Mouse (Mus musculus) embryonic facial prominence, embryonic 11.5 days (tissue): ENCODE data around the gene Npepl1. TPM values are rescaled to one million over a fixed set of nuclear protein-coding genes. Genes with fewer than 3 reads are reported as not detected.
A peak's percentile ranks its signal among the peaks of the same experiment; 100 is the strongest.

ENCODE experiments used
- ATAC-seq: fragments of 200-750 bp; cut with Nextera tagmentation; replicated peaks from 2 replicates; pipeline ENCODE4 v1.8.0; 2017; ENCODE audit warnings: low read depth; ENCODE audit not compliant: insufficient number of reproducible peaks, low FRiP score, low TSS enrichment
- DNase-seq: peaks from one replicate; pipeline ENCODE4 v3.0.0-alpha.2; 2015; ENCODE audit warnings: low spot score
- H3K27ac ChIP-seq: fragments of 300-500 bp; sonication (generic); replicated peaks from 2 replicates; pipeline ENCODE4 v1.5.1; 2014; ENCODE audit warnings: mild to moderate bottlenecking, low read depth, low read length, control low read depth
- H3K27me3 ChIP-seq: fragments of 300-500 bp; sonication (generic); 2 replicates; pipeline ENCODE4 v1.6.1; 2014; ENCODE audit warnings: mild to moderate bottlenecking, low read length, moderate library complexity, mixed read lengths; ENCODE audit not compliant: control insufficient read depth, insufficient read depth
- H3K36me3 ChIP-seq: fragments of 300-500 bp; sonication (generic); replicated peaks from 2 replicates; pipeline ENCODE4 v1.6.1; 2014; ENCODE audit warnings: low read depth, mild to moderate bottlenecking, low read length, moderate library complexity, mixed read lengths; ENCODE audit not compliant: control insufficient read depth, insufficient read depth
- H3K4me1 ChIP-seq: fragments of 300-500 bp; sonication (generic); 2 replicates; pipeline ENCODE4 v1.6.1; 2014; ENCODE audit warnings: low read length, mixed read lengths; ENCODE audit not compliant: control insufficient read depth, insufficient read depth
- H3K4me2 ChIP-seq: fragments of 300-500 bp; sonication (generic); 2 replicates; pipeline ENCODE4 v1.6.1; 2014; ENCODE audit warnings: low read depth, mild to moderate bottlenecking, control low read depth, low read length, moderate library complexity
- H3K4me3 ChIP-seq: fragments of 300-500 bp; sonication (generic); 2 replicates; pipeline ENCODE4 v1.5.1; 2014; ENCODE audit warnings: low read depth, low read length, control low read depth
- H3K9ac ChIP-seq: fragments of 300-500 bp; sonication (generic); replicated peaks from 2 replicates; pipeline ENCODE4 v1.6.1; 2014; ENCODE audit warnings: mild to moderate bottlenecking, control low read depth, low read length
- H3K9me3 ChIP-seq: fragments of 300-500 bp; sonication (generic); replicated peaks from 2 replicates; pipeline ENCODE4 v1.6.1; 2016; ENCODE audit warnings: mild to moderate bottlenecking, low read length, inconsistent platforms, mixed read lengths; ENCODE audit not compliant: control insufficient read depth
- WGBS: fragments of 180-500 bp; shearing (Covaris S2); extraction: QIAGEN DNeasy Blood & Tissue Kit; methylation state at CpG from one replicate; pipeline ENCODE4 v1.1.7; 2014; 5-methylcytosine and 5-hydroxymethylcytosine counted together
- polyA plus RNA-seq: library from polyadenylated mRNA; unstranded; fragments of >200 nt; fragmentation: Nextera tagmentation; extraction: Ambion mirVana; gene quantifications from 2 replicates; pipeline ENCODE4 v1.2.1, GENCODE M21; 2014

The Npepl1 gene
- polyA plus RNA-seq, 1 experiment from 2014 or later = 31.3 TPM

DNA sequence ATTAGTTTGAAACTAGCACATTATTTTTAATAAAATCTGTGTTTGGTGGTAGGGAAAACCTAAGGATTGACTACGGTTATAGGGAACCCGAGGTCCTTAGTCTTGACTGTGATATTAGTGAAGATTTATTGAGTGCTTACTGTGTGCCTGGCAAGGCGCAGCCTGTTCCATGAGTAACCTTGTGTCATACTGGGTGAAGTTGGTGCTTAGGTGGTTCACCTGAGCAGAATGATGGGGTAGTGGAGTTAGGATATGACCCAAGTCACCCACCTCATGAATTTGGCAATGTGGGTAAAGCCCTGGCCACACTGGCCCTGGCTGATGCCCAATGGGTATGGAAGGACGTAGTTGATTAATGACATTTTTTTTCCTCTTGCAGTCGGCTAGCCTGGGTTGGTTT lies 28.3 kb upstream of the Npepl1 start:
- H3K4me2 ChIP-seq = no peak overlapping the region
- H3K9me3 ChIP-seq = no peaks in the 10 kb centered on the region
- no peak overlapping the region for H3K9ac ChIP-seq
- no peak for DNase-seq
- H3K4me1 ChIP-seq = no peaks in the 10 kb centered on the region
- no peak for ATAC-seq
- no peaks in the 10 kb centered on the region for H3K27me3 ChIP-seq
- no peak overlapping the region for H3K4me3 ChIP-seq
- H3K36me3 ChIP-seq = no peaks in the 10 kb centered on the region
- no peak overlapping the region for H3K27ac ChIP-seq
- 87% methylated on average over 5 of the region's 5 CpGs for WGBS

DNA sequence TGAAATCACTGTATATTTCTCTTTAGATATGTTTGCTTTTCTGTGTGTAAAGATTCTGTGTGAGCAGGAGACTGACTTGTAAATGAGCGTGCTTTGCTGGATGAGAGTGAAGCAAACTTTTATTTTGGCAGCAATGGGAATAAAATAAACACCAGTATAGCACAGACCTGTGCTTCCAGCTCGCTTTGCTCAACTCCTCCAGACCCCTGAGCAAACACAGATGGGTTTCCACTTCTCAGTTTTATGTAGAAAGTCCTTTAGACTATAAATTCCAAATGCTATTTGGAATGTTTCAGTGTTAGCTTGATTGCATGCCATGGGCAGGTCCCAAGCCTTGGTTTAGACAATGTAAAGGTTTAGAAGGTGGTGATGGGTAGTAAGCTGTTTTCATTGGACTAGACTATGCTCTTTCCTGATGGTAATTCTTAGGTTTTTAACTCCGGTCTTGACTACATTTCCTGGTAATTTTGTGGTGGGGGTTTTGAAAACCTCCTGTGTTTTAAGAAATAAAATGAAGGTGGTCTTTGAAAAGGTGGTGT lies 27.7 kb upstream of the Npepl1 start:
- no peak overlapping the region for H3K4me3 ChIP-seq
- no peak for ATAC-seq
- H3K9ac ChIP-seq = no peak overlapping the region
- H3K27ac ChIP-seq = no peak overlapping the region
- no peak overlapping the region for H3K4me2 ChIP-seq
- no peaks in the 10 kb centered on the region for H3K27me3 ChIP-seq
- H3K4me1 ChIP-seq = no peaks in the 10 kb centered on the region
- DNase-seq = no peak
- H3K36me3 ChIP-seq = no peaks in the 10 kb centered on the region
- WGBS = 76% methylated on average over 3 of the region's 3 CpGs
- H3K9me3 ChIP-seq = no peaks in the 10 kb centered on the region

DNA sequence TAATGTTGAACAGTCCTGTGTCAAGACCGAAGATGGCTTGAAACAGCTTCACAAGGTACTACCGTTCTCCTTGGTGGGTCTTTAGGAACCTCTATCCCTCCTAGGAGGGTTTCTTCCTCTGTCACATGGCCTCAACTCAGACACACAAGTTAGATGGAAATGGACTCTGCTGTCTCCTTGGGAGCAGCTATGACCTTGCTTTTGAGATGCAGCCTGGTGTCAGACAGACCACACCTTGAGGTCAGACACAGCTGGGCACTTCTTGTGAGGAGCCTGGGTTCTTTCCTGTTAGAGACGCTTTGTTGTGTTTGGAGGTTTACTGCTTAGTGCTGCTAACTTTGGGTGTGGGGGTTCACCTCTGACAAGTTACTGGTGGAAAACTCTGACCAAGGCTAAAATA lies 15.1 kb upstream of the Npepl1 start:
- no peaks in the 10 kb centered on the region for H3K9me3 ChIP-seq
- H3K4me2 ChIP-seq = no peak overlapping the region
- H3K4me1 ChIP-seq = no peaks in the 10 kb centered on the region
- 88% methylated on average over 3 of the region's 3 CpGs for WGBS
- H3K27me3 ChIP-seq = no peaks in the 10 kb centered on the region
- 0 out of 2 replicates have a peak, but pooled peaks cover 2% of the 10 kb centered on the region for H3K36me3 ChIP-seq
- DNase-seq (no peak), ATAC-seq (no peak)
- no peak overlapping the region for H3K9ac ChIP-seq
- no peak overlapping the region for H3K4me3 ChIP-seq
- no peak overlapping the region for H3K27ac ChIP-seq

DNA sequence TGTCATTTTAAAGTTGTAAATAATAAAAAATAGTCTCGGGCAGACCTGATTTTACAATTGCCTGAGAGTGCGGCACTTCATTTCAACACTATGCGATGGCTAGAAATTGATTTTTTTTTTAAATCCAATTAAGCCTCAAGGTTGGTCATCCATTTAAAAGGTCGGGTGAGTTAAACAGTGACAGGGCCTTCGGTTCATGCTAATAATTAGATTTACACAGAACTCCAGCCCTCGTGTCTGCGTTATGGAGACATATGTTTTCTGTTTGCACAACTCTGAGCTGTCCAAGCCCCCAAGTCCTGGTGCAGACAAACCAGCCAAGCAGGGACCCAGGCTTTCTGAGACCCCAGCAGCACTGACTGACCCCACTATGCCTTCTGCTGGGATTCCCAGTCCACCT lies 7.8 kb upstream of the Npepl1 start:
- H3K9ac ChIP-seq = no peak overlapping the region
- H3K9me3 ChIP-seq = no peaks in the 10 kb centered on the region
- no peak overlapping the region for H3K4me3 ChIP-seq
- H3K27me3 ChIP-seq = no peaks in the 10 kb centered on the region
- H3K27ac ChIP-seq = no peak overlapping the region
- no peak overlapping the region for H3K4me2 ChIP-seq
- ATAC-seq = no peak
- H3K36me3 ChIP-seq = no peaks in the 10 kb centered on the region
- DNase-seq = peak; percentile 33
- no peaks in the 10 kb centered on the region for H3K4me1 ChIP-seq
- WGBS = 48% methylated on average over 7 of the region's 7 CpGs

DNA sequence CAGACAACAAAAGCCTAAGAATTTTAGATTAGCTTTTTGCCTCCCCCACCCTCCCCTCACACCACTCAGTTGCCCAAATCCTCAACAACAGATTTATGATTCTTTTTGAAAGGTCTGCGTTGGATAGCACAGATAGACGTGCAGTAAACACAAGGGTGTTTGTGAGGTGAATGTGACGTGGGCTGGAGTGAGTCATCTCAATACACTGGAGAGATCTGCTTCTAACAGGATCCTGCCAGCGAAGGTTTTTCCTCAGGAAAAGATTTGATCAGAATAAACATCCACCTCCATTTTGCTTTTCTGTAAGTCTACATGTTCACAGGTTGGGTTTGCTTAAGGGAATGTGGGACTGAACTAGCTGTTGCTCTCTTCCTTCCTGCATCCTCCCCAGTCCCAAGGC lies 6.6 kb upstream of the Npepl1 start:
- Histone ChIP-seq H3K4me3 (no peak overlapping the region), H3K4me2 (no peak overlapping the region), H3K9me3 (no peaks in the 10 kb centered on the region), H3K27me3 (no peaks in the 10 kb centered on the region), H3K27ac (no peak overlapping the region), H3K36me3 (no peaks in the 10 kb centered on the region), H3K4me1 (no peaks in the 10 kb centered on the region), H3K9ac (no peak overlapping the region)
- no peak for ATAC-seq
- 89% methylated on average over 4 of the region's 4 CpGs for WGBS
- DNase-seq = no peak

DNA sequence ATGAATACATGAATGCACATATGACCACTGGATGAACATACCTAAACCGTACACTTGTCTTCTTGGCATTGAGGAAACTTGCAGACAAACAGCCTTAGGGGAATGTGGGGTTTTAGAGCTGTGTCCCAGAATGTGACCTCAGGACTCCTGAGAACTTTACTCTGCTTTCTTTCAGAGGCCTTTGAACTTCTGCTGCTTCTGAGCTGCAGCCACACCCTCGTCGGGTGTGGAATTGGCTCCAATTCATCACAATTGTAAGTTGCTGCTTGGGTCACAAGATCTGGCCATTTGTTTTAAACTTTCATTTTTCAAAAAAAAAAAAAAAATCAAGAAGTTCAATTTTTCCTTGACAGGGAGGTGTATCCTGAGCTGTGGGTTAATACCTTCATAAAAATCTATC lies 2.8 kb upstream of the Npepl1 start:
- 77% methylated on average over 3 of the region's 3 CpGs for WGBS

DNA sequence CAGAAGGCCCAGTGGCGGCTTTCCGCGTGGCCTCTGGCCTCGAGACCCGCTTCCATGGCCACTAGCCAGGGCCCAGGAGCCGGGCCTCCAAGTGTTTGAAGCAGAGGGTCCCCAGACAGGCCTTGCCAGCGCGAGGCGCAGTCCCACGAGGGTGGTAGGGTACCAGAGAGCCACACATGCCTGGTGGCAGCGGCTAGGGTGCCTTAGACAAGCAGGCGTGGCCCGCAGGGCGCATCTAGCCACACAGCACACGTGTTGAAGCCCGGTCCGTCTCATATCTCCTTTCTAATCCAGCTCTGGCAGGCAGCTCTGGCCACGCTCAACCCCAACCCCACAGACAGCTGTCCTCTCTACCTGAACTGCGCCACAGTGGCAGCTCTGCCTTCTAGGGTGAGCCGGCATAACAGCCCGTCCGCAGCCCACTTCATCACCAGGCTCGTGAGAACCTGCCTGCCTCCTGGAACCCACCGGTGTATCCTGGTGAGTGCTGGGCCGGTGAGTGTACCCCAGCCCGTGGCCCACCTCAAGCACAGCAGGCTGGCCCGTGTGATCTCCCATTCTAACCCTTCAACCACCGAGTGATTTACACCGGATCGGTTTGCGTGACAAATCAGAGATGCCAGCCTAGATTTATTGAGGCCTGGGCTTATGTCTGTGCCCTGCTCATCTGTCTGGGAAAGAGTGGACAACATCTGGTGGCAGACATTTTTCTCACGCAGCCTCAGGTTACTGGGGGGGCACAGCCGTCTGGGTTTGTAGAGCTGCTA lies 817 bp downstream of the Npepl1 start:
- peak overlapping the region; percentile 96 for H3K4me2 ChIP-seq
- ATAC-seq (peak; percentile 40), DNase-seq (no peak)
- 54% methylated on average over 32 of the region's 33 CpGs for WGBS
- H3K27ac ChIP-seq = peak overlapping the region; percentile 41
- H3K4me1 ChIP-seq = peaks cover 8% of the 10 kb centered on the region
- H3K27me3 ChIP-seq = no peaks in the 10 kb centered on the region
- no peaks in the 10 kb centered on the region for H3K36me3 ChIP-seq
- peak overlapping the region; percentile 93 for H3K9ac ChIP-seq
- no peaks in the 10 kb centered on the region for H3K9me3 ChIP-seq
- peak overlapping the region; percentile 59 for H3K4me3 ChIP-seq

More for the DNA sequence above, 2.8 kb upstream of the Npepl1 start:
- Histone ChIP-seq H3K9ac (no peak overlapping the region), H3K9me3 (no peaks in the 10 kb centered on the region), H3K36me3 (no peaks in the 10 kb centered on the region), H3K27me3 (no peaks in the 10 kb centered on the region), H3K4me2 (no peak overlapping the region), H3K4me1 (peaks cover 8% of the 10 kb centered on the region), H3K27ac (no peak overlapping the region), H3K4me3 (no peak overlapping the region)
- ATAC-seq = no peak
- no peak for DNase-seq

DNA sequence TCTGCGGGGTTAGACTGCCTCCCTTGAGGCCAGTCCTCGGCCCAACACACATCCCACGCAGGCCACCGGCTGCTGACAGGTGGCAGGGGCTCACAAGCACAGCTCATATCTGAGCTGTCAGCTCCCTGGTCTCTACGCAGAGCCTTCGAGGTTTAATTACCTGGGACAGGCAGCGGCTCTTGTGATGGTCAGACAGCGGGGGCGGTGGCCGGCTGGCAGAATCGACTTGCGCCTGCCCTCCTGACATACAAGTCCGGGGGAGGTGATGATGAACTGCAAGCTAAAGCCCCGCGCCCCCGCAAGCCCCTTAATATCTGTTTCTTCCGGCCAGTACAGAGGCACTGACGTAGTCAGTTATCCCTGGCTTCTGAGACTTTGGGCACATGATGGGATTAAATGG lies 2.8 kb downstream of the Npepl1 start:
- no peak overlapping the region for H3K4me2 ChIP-seq
- H3K4me3 ChIP-seq = no peak overlapping the region
- H3K4me1 ChIP-seq = peaks cover 8% of the 10 kb centered on the region
- no peak for DNase-seq
- no peaks in the 10 kb centered on the region for H3K36me3 ChIP-seq
- no peak overlapping the region for H3K9ac ChIP-seq
- no peaks in the 10 kb centered on the region for H3K9me3 ChIP-seq
- H3K27ac ChIP-seq = no peak overlapping the region
- no peaks in the 10 kb centered on the region for H3K27me3 ChIP-seq
- ATAC-seq = no peak
- 74% methylated on average over 18 of the region's 18 CpGs for WGBS
